Mouse (Mus musculus) inflammation-experienced regulatory T-cells, adult 16 weeks (primary cell): ENCODE measurements around the gene Olfr1058. TPM values are rescaled to one million over a fixed set of nuclear protein-coding genes. Genes with fewer than 3 reads are reported as not detected.

Experiments used
- polyA plus RNA-seq: library from polyadenylated mRNA; unstranded; fragments of 100-300 nt; shearing (Covaris generic); gene quantifications from one replicate; pipeline ENCODE4 v1.2.1, GENCODE M21; 2017

Gene Olfr1058
- polyA plus RNA-seq, result not detected

DNA sequence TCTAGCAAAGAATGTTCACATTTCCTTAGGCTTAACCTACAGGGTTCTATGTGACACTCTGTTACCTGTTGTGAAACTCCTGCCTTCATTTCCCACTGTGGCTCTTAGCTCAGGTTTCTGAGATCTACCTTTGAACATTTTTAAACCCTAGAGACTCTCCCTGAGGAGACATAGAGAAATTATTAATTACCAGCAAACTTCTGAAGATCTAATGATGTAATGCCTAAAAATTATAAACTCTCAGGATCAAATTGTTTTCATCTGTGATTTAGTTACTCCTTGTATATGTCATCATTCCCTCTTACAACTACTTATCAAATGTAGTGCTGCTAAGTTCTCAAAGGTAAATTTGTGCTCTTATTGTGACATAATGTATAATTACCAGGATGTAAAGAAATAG, at the start of gene Olfr1058:
Gene Olfr1058 (minus strand): TSS at position 101 of the 400 bp plus-strand sequence.

DNA sequence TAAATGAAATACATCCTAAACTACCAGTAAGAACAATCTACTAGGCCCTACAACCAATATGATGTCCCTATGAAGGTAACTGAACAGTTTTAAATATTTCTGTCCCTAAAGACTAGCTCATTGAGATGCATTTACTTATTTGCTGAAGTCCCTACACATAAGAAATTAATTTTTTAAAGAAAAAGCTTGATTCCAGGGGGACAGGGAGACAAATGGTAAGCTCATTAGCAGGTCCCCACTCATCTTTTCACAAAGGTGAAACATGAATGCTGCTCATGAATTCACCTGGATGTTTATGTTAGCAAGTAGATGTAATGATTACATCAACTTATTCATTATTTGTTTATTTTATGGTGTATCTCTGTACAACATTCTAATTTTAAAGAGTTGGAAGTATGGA, 38.3 kb upstream of the Olfr1058 start, which contains the start of gene Olfr1062:
Gene Olfr1062 (minus strand): TSS at position 101 of the 400 bp plus-strand sequence.

GRCm38 (mm10) chr2:86413950-86414349, 25.6 kb upstream of the Olfr1058 start, which contains the start of gene Olfr1061:
Gene Olfr1061 (minus strand): TSS chr2:86414050.

GRCm38 (mm10) chr2:86378293-86378692, 10.1 kb downstream of the Olfr1058 start, which contains the start of gene Olfr1057:
Gene Olfr1057 (minus strand): TSS chr2:86378393.

GRCm38 (mm10) chr2:86362369-86362768, 26.0 kb downstream of the Olfr1058 start, which contains the start of gene Olfr1056:
Gene Olfr1056 (minus strand): TSS chr2:86362469.

GRCm38 (mm10) chr2:86350184-86350583, 38.2 kb downstream of the Olfr1058 start, which contains the start of gene Olfr1055:
Gene Olfr1055 (minus strand): TSS chr2:86350284.

DNA sequence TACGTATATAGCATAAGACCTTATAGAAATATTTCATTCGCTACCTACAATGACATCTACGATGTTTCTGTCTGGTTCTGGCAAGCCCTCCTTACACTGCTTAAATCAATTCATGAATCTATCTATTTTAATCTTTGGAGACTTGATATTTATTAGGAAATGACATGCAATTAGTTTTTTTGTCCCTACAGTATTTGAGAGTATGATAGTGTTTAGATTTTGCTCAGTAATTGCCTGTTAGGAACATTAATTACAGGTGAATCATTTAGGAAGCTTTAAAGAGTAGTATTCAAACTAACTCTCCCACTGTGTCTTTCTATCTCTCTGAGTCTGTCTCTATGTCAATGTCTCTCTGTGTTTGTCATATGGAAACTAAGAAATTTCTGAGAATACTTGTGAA, 53.0 kb downstream of the Olfr1058 start, which contains the start of gene Olfr1054:
Gene Olfr1054 (minus strand): TSS at position 101 of the 400 bp plus-strand sequence.

Other genes with a start within 250 kb of the Olfr1058 start
- not detected for gene Olfr1040, start 241.8 kb downstream of the Olfr1058 start, polyA plus RNA-seq
- gene Olfr1042, start 226.7 kb downstream of the Olfr1058 start, polyA plus RNA-seq, result not detected
- not detected for gene Olfr1043, start 221.0 kb downstream of the Olfr1058 start, polyA plus RNA-seq
- not detected for gene Olfr1044, start 210.7 kb downstream of the Olfr1058 start, polyA plus RNA-seq
- gene Olfr52, start 202.9 kb downstream of the Olfr1058 start, polyA plus RNA-seq, result not detected
- gene Olfr1045, start 185.6 kb downstream of the Olfr1058 start, polyA plus RNA-seq, result not detected
- gene Olfr1046, start 169.2 kb downstream of the Olfr1058 start, polyA plus RNA-seq, result not detected
- gene Olfr1047, start 157.2 kb downstream of the Olfr1058 start, polyA plus RNA-seq, result not detected
- gene Olfr1048, start 148.3 kb downstream of the Olfr1058 start, polyA plus RNA-seq, result not detected
- not detected for gene Olfr1049, start 130.2 kb downstream of the Olfr1058 start, polyA plus RNA-seq
- gene Olfr1051, start 109.5 kb downstream of the Olfr1058 start, polyA plus RNA-seq, result not detected
- gene Olfr1052, start 96.1 kb downstream of the Olfr1058 start, polyA plus RNA-seq, result not detected
- gene Olfr1053, start 73.3 kb downstream of the Olfr1058 start, polyA plus RNA-seq, result not detected
- gene Olfr1054, start 53.1 kb downstream of the Olfr1058 start, polyA plus RNA-seq, result not detected
- gene Olfr1055, start 38.3 kb downstream of the Olfr1058 start, polyA plus RNA-seq, result not detected
- not detected for gene Olfr1056, start 26.1 kb downstream of the Olfr1058 start, polyA plus RNA-seq
- not detected for gene Olfr1057, start 10.2 kb downstream of the Olfr1058 start, polyA plus RNA-seq
- gene Olfr1061, start 25.5 kb upstream of the Olfr1058 start, polyA plus RNA-seq, result not detected
- not detected for gene Olfr1062, start 38.2 kb upstream of the Olfr1058 start, polyA plus RNA-seq
- gene Olfr1065, start 62.0 kb upstream of the Olfr1058 start, polyA plus RNA-seq, result not detected
- gene Olfr1066, start 67.7 kb upstream of the Olfr1058 start, polyA plus RNA-seq, result not detected
- not detected for gene Olfr228, start 98.8 kb upstream of the Olfr1058 start, polyA plus RNA-seq
- gene Olfr1076, start 119.9 kb upstream of the Olfr1058 start, polyA plus RNA-seq, result not detected
- not detected for gene Olfr1079, start 153.9 kb upstream of the Olfr1058 start, polyA plus RNA-seq
- not detected for gene Olfr1080, start 169.7 kb upstream of the Olfr1058 start, polyA plus RNA-seq
- gene Olfr1082, start 210.4 kb upstream of the Olfr1058 start, polyA plus RNA-seq, result not detected